Mouse (Mus musculus) lung, adult 2 months (tissue): ENCODE results near the gene Slc1a1. TPM values are rescaled to one million over a fixed set of nuclear protein-coding genes. Genes with fewer than 3 reads are reported as not detected.
A peak's percentile ranks its signal among the peaks of the same experiment; 100 is the strongest.

Source experiments
- DNase-seq: peaks from one replicate; pipeline ENCODE4 v3.0.0; 2022
- H3K4me1 ChIP-seq: fragments of 200-500 bp; 2 replicates; pipeline ENCODE4 v1.6.1; 2011; ENCODE audit warnings: low read length; ENCODE audit not compliant: control insufficient read depth, insufficient read depth
- H3K4me3 ChIP-seq: fragments of 200-500 bp; replicated peaks from 2 replicates; pipeline ENCODE3; 2011; ENCODE audit warnings: low read depth, mild to moderate bottlenecking, control low read depth, low read length; ENCODE audit errors: extremely low read depth
- CTCF ChIP-seq: fragments of 200-500 bp; IDR thresholded peaks from 2 replicates; pipeline ENCODE4 v1.5.1; 2011; ENCODE audit warnings: mild to moderate bottlenecking, low read length, control low read depth; ENCODE audit not compliant: insufficient read depth
- POLR2A ChIP-seq: fragments of 200-500 bp; IDR thresholded peaks from 2 replicates; pipeline ENCODE4 v1.6.1; 2011; ENCODE audit warnings: low read depth, mild to moderate bottlenecking, control low read depth, low read length, borderline replicate concordance; ENCODE audit errors: extremely low read depth
- WGBS: fragments of 180-500 bp; shearing (Covaris S2); methylation state at CpG from one replicate; pipeline ENCODE4 v1.1.7; 2018; 5-methylcytosine and 5-hydroxymethylcytosine counted together
- polyA plus RNA-seq: library from polyadenylated mRNA; depleted of rRNA; stranded (reverse); fragments of >200 nt; gene quantifications from 2 replicates; pipeline ENCODE4 v1.2.3, GENCODE M21; 2012

Slc1a1 gene
- polyA plus RNA-seq, 1 experiment: 11.4 TPM

GRCm38 (mm10) chr19:28883126-28883525, 48.3 kb downstream of the Slc1a1 start:
- Histone ChIP-seq H3K4me3 (no peak overlapping the region), H3K4me1 (peaks cover 4% of the 10 kb centered on the region)
- peak; percentile 46 for DNase-seq
- TF ChIP-seq POLR2A: no peak
- TF ChIP-seq CTCF: peak; percentile 70
- WGBS: 56% methylated on average over 1 of the region's 1 CpGs

GRCm38 (mm10) chr19:28888496-28888895, 53.6 kb downstream of the Slc1a1 start:
- WGBS: 35% methylated on average over 1 of the region's 1 CpGs
- Histone ChIP-seq H3K4me3 (no peak overlapping the region), H3K4me1 (peaks cover 7% of the 10 kb centered on the region)
- no peak for DNase-seq
- TF ChIP-seq POLR2A (no peak), CTCF (no peak)

- 55% methylated on average over 3 of the region's 3 CpGs for WGBS
- H3K4me1 ChIP-seq: peaks cover 7% of the 10 kb centered on the region
- no peak for TF ChIP-seq CTCF
- no peak for TF ChIP-seq POLR2A
- no peak overlapping the region for H3K4me3 ChIP-seq
- DNase-seq: no peak
These were observed 54.4 kb downstream of the Slc1a1 start for GRCm38 (mm10) chr19:28889251-28889650.

GRCm38 (mm10) chr19:28891238-28891637, 56.4 kb downstream of the Slc1a1 start:
- H3K4me3 ChIP-seq: no peak overlapping the region
- H3K4me1 ChIP-seq: peaks cover 7% of the 10 kb centered on the region
- TF ChIP-seq CTCF: no peak
- DNase-seq: no peak
- 82% methylated on average over 5 of the region's 5 CpGs for WGBS

- TF ChIP-seq CTCF (no peak), POLR2A (no peak)
- 97% methylated on average over 1 of the region's 1 CpGs for WGBS
- Histone ChIP-seq H3K4me3 (no peak overlapping the region), H3K4me1 (peaks cover 7% of the 10 kb centered on the region)
- DNase-seq: no peak
These were observed 57.0 kb downstream of the Slc1a1 start for GRCm38 (mm10) chr19:28891864-28892263.

DNA sequence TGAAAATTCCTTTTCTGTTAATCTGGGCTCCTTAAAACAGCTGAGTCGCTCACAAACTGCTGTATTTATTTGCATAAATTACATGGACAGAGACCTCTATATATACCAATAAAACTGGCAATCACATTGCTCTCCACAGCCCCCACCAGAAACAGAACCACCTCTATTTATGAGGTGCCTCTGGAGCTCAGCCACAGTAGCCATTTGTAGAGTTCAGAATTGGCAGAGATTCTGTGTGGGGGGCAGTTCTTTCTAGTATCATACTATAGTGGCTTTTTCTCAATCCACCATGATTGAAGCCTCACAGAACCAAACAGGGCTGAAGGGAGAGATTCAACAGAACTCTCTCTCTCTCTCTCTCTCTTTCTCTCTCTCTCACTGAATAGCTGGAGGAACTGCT, 61.8 kb downstream of the Slc1a1 start:
- WGBS: 75% methylated on average over 1 of the region's 1 CpGs

DNA sequence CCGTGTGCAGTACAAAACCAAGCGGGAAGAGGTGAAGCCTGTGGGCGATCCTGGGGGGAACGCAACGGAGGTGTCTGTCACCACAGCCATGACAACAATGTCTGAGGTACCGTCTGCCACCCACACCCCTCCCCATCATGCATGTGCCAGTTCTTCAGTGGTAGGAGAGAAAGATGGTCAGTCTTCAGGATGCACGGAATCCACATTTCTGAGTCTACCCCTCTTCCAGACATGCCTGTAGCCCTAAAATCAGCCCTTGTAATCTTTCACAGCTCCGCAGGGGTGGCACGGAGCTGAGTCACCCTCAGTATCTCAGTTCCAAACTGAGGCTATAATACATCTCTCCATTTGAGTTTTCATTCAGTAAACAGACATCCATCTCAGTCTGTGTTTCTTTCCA, 62.6 kb downstream of the Slc1a1 start:
- 79% methylated on average over 9 of the region's 9 CpGs for WGBS
- DNase-seq: no peak
- no peak overlapping the region for H3K4me3 ChIP-seq
- TF ChIP-seq POLR2A (no peak), CTCF (no peak)
- no peaks in the 10 kb centered on the region for H3K4me1 ChIP-seq

More for the DNA sequence above, 61.8 kb downstream of the Slc1a1 start:
- H3K4me1 ChIP-seq: no peaks in the 10 kb centered on the region
- no peak for DNase-seq
- no peak for TF ChIP-seq CTCF
- H3K4me3 ChIP-seq: no peak overlapping the region

DNA sequence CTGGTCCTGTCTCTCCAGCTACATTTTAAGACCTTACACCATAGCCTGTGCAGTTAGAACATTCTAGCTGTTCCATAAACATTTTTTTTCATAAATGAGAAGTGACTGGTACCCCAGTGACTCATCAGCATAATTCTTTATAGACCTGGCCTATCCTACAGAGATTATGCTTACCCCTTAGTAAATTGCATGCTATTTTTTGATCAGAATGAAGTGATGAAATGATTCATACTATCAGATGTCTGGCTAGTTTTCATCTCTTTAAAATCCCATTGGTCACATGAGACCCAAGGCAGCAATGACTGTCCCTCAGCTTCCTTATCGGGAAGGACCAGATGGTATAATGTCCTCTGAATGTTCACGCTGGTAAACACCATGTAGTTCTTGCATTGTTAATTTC, 65.9 kb downstream of the Slc1a1 start:
- no peak for TF ChIP-seq POLR2A
- no peak for TF ChIP-seq CTCF
- 94% methylated on average over 2 of the region's 2 CpGs for WGBS
- no peak for DNase-seq
- Histone ChIP-seq H3K4me3 (no peak overlapping the region), H3K4me1 (no peaks in the 10 kb centered on the region)

GRCm38 (mm10) chr19:28902111-28902510, 67.3 kb downstream of the Slc1a1 start:
- 83% methylated on average over 2 of the region's 2 CpGs for WGBS
- TF ChIP-seq CTCF: no peak
- TF ChIP-seq POLR2A: no peak
- no peak for DNase-seq
- Histone ChIP-seq H3K4me1 (no peaks in the 10 kb centered on the region), H3K4me3 (no peak overlapping the region)

GRCm38 (mm10) chr19:28902806-28903205, 68.0 kb downstream of the Slc1a1 start:
- no peak overlapping the region for H3K4me3 ChIP-seq
- no peak for DNase-seq
- TF ChIP-seq POLR2A (no peak), CTCF (no peak)
- no peaks in the 10 kb centered on the region for H3K4me1 ChIP-seq
- WGBS: 91% methylated on average over 4 of the region's 4 CpGs
